Mouse (Mus musculus) kidney, embryonic 16.5 days (tissue): ENCODE measurements at regions not wholly inside any gene's neighbourhood (a gene's known extent, or its start where the extent isn't known, plus 50 kb on each side); places are given as distances from the start of the nearest gene placed in this dataset.
"Not testable (repeated sequence)": the region's sequence is repeated elsewhere in the genome, so short reads cannot be mapped to it uniquely, and the experiment has no call there.

Experiments used
- ATAC-seq: fragments of 200-750 bp; cut with Nextera tagmentation; 2 replicates; pipeline ENCODE4 v1.8.0; 2017; ENCODE audit warnings: moderate TSS enrichment; ENCODE audit not compliant: low FRiP score, low TSS enrichment
- H3K27ac ChIP-seq: fragments of 300-500 bp; sonication (generic); 2 replicates; pipeline ENCODE4 v1.5.1; 2014; ENCODE audit warnings: low read length
- H3K27me3 ChIP-seq: fragments of 300-500 bp; sonication (generic); 2 replicates; pipeline ENCODE4 v1.6.1; 2014; ENCODE audit warnings: low read length, control low read depth, mixed read lengths; ENCODE audit not compliant: insufficient read depth
- H3K36me3 ChIP-seq: fragments of 300-500 bp; sonication (generic); 2 replicates; pipeline ENCODE4 v1.6.1; 2014; ENCODE audit warnings: low read length, control low read depth, mixed read lengths; ENCODE audit not compliant: insufficient read depth
- H3K4me1 ChIP-seq: fragments of 300-500 bp; sonication (generic); 2 replicates; pipeline ENCODE4 v1.6.1; 2014; ENCODE audit warnings: low read length, control low read depth, mixed read lengths; ENCODE audit not compliant: insufficient read depth
- H3K4me2 ChIP-seq: fragments of 300-500 bp; sonication (generic); replicated peaks from 2 replicates; pipeline ENCODE4 v1.6.1; 2014; ENCODE audit warnings: low read depth, low read length
- H3K4me3 ChIP-seq: fragments of 300-500 bp; sonication (generic); 2 replicates; pipeline ENCODE4 v1.5.1; 2014; ENCODE audit warnings: mild to moderate bottlenecking, low read length
- H3K9ac ChIP-seq: fragments of 300-500 bp; sonication (generic); replicated peaks from 2 replicates; pipeline ENCODE4 v1.6.1; 2014; ENCODE audit warnings: low read length
- H3K9me3 ChIP-seq: fragments of 300-500 bp; sonication (generic); 2 replicates; pipeline ENCODE4 v1.6.1; 2016; ENCODE audit warnings: low read length, control low read depth
- WGBS: fragments of 180-500 bp; shearing (Covaris S2); extraction: QIAGEN DNeasy Blood & Tissue Kit; methylation state at CpG from one replicate; pipeline ENCODE4 v1.1.7; 2014; 5-methylcytosine and 5-hydroxymethylcytosine counted together

DNA sequence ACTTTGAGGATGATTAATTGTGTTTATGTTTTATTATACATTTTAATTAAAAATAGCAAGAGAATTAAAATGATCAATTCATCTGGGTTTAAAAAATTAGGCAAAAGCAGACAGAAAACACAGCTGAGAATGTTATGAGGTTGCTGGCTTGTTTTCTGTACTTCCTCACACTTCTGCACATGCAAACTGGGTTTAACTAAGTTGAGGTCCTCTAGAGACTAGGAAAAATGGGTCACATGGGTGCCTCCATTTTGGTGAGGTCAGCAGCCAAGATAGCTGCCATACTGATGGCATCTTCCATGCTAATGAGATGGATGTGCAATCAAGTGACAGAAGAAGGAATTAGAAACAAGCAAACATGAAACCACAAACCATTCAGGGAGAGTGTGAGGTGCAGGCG is 64.7 kb upstream of the Gm5150 start:
- no peaks in the 10 kb centered on the region for H3K27me3 ChIP-seq
- no peak overlapping the region for H3K4me3 ChIP-seq
- no peak for ATAC-seq
- H3K36me3 ChIP-seq: no peaks in the 10 kb centered on the region
- WGBS: 81% methylated on average over 1 of the region's 1 CpGs
- 0 out of 2 replicates have a peak, but pooled peaks cover 5% of the 10 kb centered on the region for H3K9me3 ChIP-seq
- H3K4me2 ChIP-seq: no peak overlapping the region
- H3K27ac ChIP-seq: no peak overlapping the region
- no peak overlapping the region for H3K9ac ChIP-seq
- no peaks in the 10 kb centered on the region for H3K4me1 ChIP-seq

DNA sequence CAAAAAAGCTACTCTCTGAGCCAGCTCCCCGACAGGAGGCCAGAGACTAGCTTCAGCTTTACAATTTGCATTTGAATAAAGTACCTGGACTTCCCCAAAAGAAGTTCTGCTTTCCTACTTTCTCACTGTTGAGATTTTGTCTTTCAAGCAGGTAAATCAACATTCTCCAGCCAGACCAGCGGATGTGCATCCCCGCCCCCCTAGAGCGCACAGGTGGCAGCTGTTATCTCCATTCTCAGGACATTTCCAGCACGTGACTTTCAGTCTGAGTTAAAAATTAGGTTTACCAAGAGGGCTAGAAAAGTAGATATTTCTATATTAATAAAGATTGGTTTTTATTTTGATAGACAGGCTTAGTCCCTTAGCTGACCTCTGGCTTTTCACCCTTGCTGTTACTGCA is 51.5 kb upstream of the Gm5150 start:
- H3K4me2 ChIP-seq, H3K9me3 ChIP-seq, H3K36me3 ChIP-seq, H3K4me1 ChIP-seq, H3K27ac ChIP-seq, H3K27me3 ChIP-seq, ATAC-seq, H3K9ac ChIP-seq, H3K4me3 ChIP-seq: not testable (repeated sequence)
- 87% methylated on average over 5 of the region's 5 CpGs for WGBS
